Mouse (Mus musculus) kidney, adult 2 months (tissue): ENCODE results near the gene Zfp770. TPM values are rescaled to one million over a fixed set of nuclear protein-coding genes. Genes with fewer than 3 reads are reported as not detected.
"Not testable (repeated sequence)": the region's sequence is repeated elsewhere in the genome, so short reads cannot be mapped to it uniquely, and the experiment has no call there.

ENCODE experiments used
- DNase-seq: peaks from one replicate; pipeline ENCODE4 v3.0.0; 2021
- H3K27ac ChIP-seq: fragments of 200-500 bp; 2 replicates; pipeline ENCODE4 v1.5.1; 2012; ENCODE audit warnings: low read depth, low read length, control low read depth, inconsistent platforms; ENCODE audit not compliant: insufficient read depth
- H3K27me3 ChIP-seq: fragments of 200-500 bp; replicated peaks from 2 replicates; pipeline ENCODE4 v1.6.1; 2012; ENCODE audit warnings: mild to moderate bottlenecking, moderate library complexity, low read length, inconsistent platforms; ENCODE audit not compliant: control insufficient read depth, insufficient read depth
- H3K36me3 ChIP-seq: fragments of 200-500 bp; 2 replicates; pipeline ENCODE4 v1.6.1; 2012; ENCODE audit warnings: mild to moderate bottlenecking, moderate library complexity, low read length, inconsistent platforms; ENCODE audit not compliant: control insufficient read depth, insufficient read depth
- H3K4me1 ChIP-seq: fragments of 200-500 bp; 2 replicates; pipeline ENCODE4 v1.6.1; 2011; ENCODE audit warnings: low read length; ENCODE audit not compliant: control insufficient read depth, insufficient read depth
- H3K4me3 ChIP-seq: fragments of 200-500 bp; 2 replicates; pipeline ENCODE4 v1.5.1; 2011; ENCODE audit warnings: mild to moderate bottlenecking, low read depth, low read length, control low read depth; ENCODE audit not compliant: insufficient read depth
- CTCF ChIP-seq: fragments of 200-500 bp; conservative IDR thresholded peaks from 2 replicates; pipeline ENCODE4 v1.5.1; 2011; ENCODE audit warnings: low read depth, mild to moderate bottlenecking, control low read depth, low read length, moderate library complexity, mixed read lengths; ENCODE audit not compliant: insufficient read depth, insufficient read length
- POLR2A ChIP-seq: fragments of 200-500 bp; IDR thresholded peaks from one replicate; pipeline ENCODE4 v1.6.1; 2011; ENCODE audit warnings: low read depth, low read length, control low read depth
- WGBS: fragments of 180-500 bp; shearing (Covaris S2); methylation state at CpG from one replicate; pipeline ENCODE4 v1.1.7; 2018; 5-methylcytosine and 5-hydroxymethylcytosine counted together
- polyA plus RNA-seq: library from polyadenylated mRNA; depleted of rRNA; stranded (reverse); fragments of >200 nt; gene quantifications from 2 replicates; pipeline ENCODE4 v1.2.3, GENCODE M21; 2012

Gene Zfp770
- polyA plus RNA-seq, 1 experiment = 1.9 TPM

- H3K36me3 ChIP-seq = no peaks in the 10 kb centered on the region
- H3K4me3 ChIP-seq = no peak overlapping the region
- TF ChIP-seq CTCF = no peak
- TF ChIP-seq POLR2A = no peak
- WGBS = 63% methylated on average over 6 of the region's 6 CpGs
- DNase-seq = peak; percentile 49
- no peaks in the 10 kb centered on the region for H3K27me3 ChIP-seq
- no peak overlapping the region for H3K27ac ChIP-seq
- H3K4me1 ChIP-seq = no peaks in the 10 kb centered on the region; the same call in 1 of the 2 replicates
These were observed 3.8 kb upstream of the Zfp770 start for GRCm38 (mm10) chr2:114205036-114205435.

GRCm38 (mm10) chr2:114201574-114201973, 305 bp upstream of the Zfp770 start:
- WGBS = 32% methylated on average over 4 of the region's 4 CpGs
- Histone ChIP-seq H3K4me1 (no peaks in the 10 kb centered on the region; the same call in 1 of the 2 replicates), H3K4me3 (peak overlapping the region; percentile 98), H3K36me3 (no peaks in the 10 kb centered on the region), H3K27me3 (no peaks in the 10 kb centered on the region), H3K27ac (no peak overlapping the region)
- TF ChIP-seq POLR2A (no peak), CTCF (no peak)
- DNase-seq = no peak

- Histone ChIP-seq H3K36me3 (no peaks in the 10 kb centered on the region), H3K27ac (no peak overlapping the region), H3K27me3 (no peaks in the 10 kb centered on the region), H3K4me1 (no peaks in the 10 kb centered on the region; the same call in 1 of the 2 replicates), H3K4me3 (no peak overlapping the region)
- 82% methylated on average over 5 of the region's 5 CpGs for WGBS
- no peak for DNase-seq
- no peak for TF ChIP-seq CTCF
- no peak for TF ChIP-seq POLR2A
These were observed 4.8 kb downstream of the Zfp770 start for GRCm38 (mm10) chr2:114196421-114196820.

DNA sequence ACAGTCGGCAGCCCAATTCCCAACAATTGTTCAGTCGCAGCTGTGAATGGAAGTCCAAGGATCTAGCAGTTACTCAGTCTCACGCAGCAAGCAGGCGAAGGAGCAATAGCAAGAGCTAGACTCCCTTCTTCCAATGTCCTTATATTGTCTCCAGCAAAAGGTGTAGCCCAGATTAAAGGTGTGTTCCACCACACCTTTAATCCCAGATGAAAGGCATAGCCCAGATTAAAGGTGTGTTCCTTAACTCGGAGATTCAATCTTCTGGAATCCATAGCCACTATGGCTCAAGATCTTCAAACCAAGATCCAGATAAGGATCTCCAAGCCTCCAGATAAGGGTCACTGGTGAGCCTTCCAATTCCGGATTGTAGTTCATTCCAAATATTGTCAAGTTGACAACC, 14.3 kb downstream of the Zfp770 start, which contains the start of gene Aqr:
TSS of gene Aqr (minus strand) at position 101 of the 400 bp plus-strand sequence.
- not testable (repeated sequence) for H3K27ac ChIP-seq, H3K4me1 ChIP-seq, H3K27me3 ChIP-seq, DNase-seq, H3K4me3 ChIP-seq, H3K36me3 ChIP-seq
- WGBS = 79% methylated on average over 1 of the region's 6 CpGs

DNA sequence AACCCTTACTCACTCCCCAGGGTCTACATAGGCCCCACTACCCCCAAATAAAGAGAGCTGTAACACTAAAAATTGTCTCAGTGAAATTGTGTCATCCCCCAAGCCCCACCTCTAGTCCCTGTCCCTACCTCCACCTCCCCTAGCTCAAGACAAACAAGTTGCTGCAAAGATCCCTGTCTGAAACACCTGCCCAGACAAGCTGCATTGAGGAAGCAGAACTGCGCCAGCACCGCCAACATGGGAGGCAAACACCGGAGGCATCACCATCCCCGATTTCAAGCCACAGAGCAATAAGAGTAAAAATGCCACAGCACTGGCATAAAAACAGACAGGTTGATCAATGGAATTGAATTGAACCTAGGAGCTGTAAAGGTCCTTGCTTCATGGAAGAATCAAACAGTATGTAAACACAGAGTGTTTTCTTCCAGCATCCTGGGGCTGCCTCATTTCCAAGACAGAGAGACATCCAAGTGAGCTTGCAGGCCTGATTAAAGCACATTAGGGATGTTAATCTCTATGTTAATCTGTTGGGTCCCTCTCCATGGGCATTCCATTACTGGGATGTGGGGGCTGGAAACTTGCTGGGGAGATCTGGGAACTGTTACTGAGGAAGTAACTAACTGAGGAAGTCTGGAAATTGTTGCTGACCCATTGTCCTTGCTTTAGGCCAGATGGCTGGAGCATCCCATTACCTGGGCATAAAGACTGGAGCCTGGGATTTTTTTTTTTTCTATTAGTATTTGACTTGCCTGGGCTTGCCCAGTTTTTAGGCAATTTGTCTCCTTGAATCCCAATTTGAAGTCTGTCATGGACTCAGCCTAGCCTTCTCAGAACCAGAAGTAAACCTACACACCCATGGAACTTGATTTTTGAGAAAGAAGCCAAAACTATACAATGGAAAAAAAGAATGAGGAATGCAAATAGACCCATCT, 23.2 kb downstream of the Zfp770 start:
- WGBS = 61% methylated on average over 4 of the region's 4 CpGs
- peaks cover 7% of the 10 kb centered on the region; the same call in 1 of the 2 replicates for H3K4me1 ChIP-seq
- H3K4me3 ChIP-seq = no peak overlapping the region
- H3K27ac ChIP-seq = no peak overlapping the region
- no peak for TF ChIP-seq CTCF
- TF ChIP-seq POLR2A = no peak
- DNase-seq = no peak
- H3K27me3 ChIP-seq = no peaks in the 10 kb centered on the region
- H3K36me3 ChIP-seq = no peaks in the 10 kb centered on the region

DNA sequence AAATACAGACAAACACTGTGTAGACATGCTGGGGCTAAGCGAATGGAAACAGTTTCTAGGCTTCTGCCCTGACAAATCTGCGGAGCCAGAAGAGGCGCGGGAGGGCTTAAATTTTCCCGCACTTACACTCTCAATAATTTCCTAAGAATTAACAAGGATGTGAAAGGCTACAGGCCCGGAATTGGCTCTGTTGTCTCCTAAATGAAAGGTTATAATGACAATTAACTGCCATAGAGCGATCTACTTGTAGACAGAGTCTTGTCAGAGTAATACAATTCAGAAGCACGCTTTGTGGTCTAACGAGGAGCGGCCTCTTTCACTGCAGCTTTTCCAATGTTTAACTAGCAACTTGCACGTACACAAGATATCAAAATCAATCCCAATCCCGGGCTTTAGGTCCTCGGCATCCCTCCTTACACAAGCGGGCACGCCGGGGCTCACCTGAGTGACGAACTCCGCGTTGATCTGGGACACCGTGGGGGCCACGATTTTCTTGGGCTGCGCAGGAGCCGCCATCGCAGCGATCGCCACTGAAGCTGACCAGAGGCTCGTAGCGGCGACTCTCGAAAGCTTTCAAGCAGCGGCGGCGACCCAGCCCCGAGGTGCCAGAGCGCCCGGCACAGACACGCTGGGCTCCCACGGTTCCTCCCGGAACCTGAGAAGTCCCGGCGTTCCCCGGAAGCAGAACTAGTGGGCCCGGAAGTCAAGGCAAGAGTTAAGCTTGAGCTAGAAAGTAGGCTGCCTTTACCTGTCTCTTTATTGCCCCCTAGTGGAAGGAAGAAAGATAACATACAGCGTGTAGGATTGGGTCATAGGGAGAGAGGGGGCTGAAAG, 26.4 kb downstream of the Zfp770 start:
- TF ChIP-seq POLR2A = no peak
- peak; percentile 46 for TF ChIP-seq CTCF
- Histone ChIP-seq H3K27me3 (no peaks in the 10 kb centered on the region), H3K4me3 (peak overlapping the region; percentile 81), H3K36me3 (no peaks in the 10 kb centered on the region), H3K27ac (no peak overlapping the region), H3K4me1 (peaks cover 7% of the 10 kb centered on the region; the same call in 1 of the 2 replicates)
- DNase-seq = peak; percentile 91
- under 1% methylated on average over 44 of the region's 44 CpGs for WGBS

GRCm38 (mm10) chr2:114173248-114173647, 28.0 kb downstream of the Zfp770 start:
- no peak for TF ChIP-seq POLR2A
- no peak for TF ChIP-seq CTCF
- Histone ChIP-seq H3K4me1 (peaks cover 7% of the 10 kb centered on the region; the same call in 1 of the 2 replicates), H3K4me3 (no peak overlapping the region), H3K27ac (no peak overlapping the region), H3K36me3 (no peaks in the 10 kb centered on the region; the same call in 1 of the 2 replicates), H3K27me3 (no peaks in the 10 kb centered on the region)
- no peak for DNase-seq
